Mouse (Mus musculus): ENCODE data around the gene Csgalnact2. TPM values are rescaled to one million over a fixed set of nuclear protein-coding genes. Genes with fewer than 3 reads are reported as not detected.
A peak's percentile ranks its signal among the peaks of the same experiment; 100 is the strongest.

Csgalnact2 gene
- total RNA-seq, 2 experiments from 2014 or later: 17.5 to 17.9 TPM

- DNase-seq: no peak
These were observed 1.8 kb downstream of the Csgalnact2 start for GRCm38 (mm10) chr6:118137148-118137547.

GRCm38 (mm10) chr6:118134461-118134860 lies 4.5 kb downstream of the Csgalnact2 start:
- DNase-seq: no peak

- DNase-seq: no peak
These were observed 8.9 kb downstream of the Csgalnact2 start for GRCm38 (mm10) chr6:118130022-118130421.

- no peak for DNase-seq
These were observed 11.0 kb downstream of the Csgalnact2 start for GRCm38 (mm10) chr6:118127827-118128487.

- no peak for DNase-seq
These were observed 11.7 kb downstream of the Csgalnact2 start for GRCm38 (mm10) chr6:118127198-118127597.

GRCm38 (mm10) chr6:118126577-118126976 lies 12.4 kb downstream of the Csgalnact2 start:
- DNase-seq: no peak

- no peak for DNase-seq
These were observed 16.2 kb downstream of the Csgalnact2 start for GRCm38 (mm10) chr6:118122767-118123166.

GRCm38 (mm10) chr6:118111810-118112209 lies 27.1 kb downstream of the Csgalnact2 start:
- no peak for DNase-seq

- peak in 1 of 2 experiments; percentile 30 for DNase-seq
These were observed 39.6 kb downstream of the Csgalnact2 start for GRCm38 (mm10) chr6:118099311-118099802.

- DNase-seq: no peak
These were observed 41.1 kb downstream of the Csgalnact2 start for GRCm38 (mm10) chr6:118097765-118098365.

GRCm38 (mm10) chr6:118090827-118091226 lies 48.1 kb downstream of the Csgalnact2 start:
- DNase-seq: no peak

GRCm38 (mm10) chr6:118088750-118089440 lies 50.0 kb downstream of the Csgalnact2 start:
- DNase-seq: no peak

- no peak for DNase-seq
These were observed 51.0 kb downstream of the Csgalnact2 start for GRCm38 (mm10) chr6:118087955-118088354.

- no peak for DNase-seq
These were observed 54.3 kb downstream of the Csgalnact2 start for GRCm38 (mm10) chr6:118084596-118084995.

- DNase-seq: no peak
These were observed 55.3 kb downstream of the Csgalnact2 start for GRCm38 (mm10) chr6:118083608-118084007.

GRCm38 (mm10) chr6:118082384-118082783 lies 56.6 kb downstream of the Csgalnact2 start:
- DNase-seq: no peak

- DNase-seq: no peak
These were observed 58.2 kb downstream of the Csgalnact2 start for GRCm38 (mm10) chr6:118080711-118081110.

GRCm38 (mm10) chr6:118079762-118080465 lies 59.0 kb downstream of the Csgalnact2 start:
- no peak for DNase-seq

- DNase-seq: no peak
These were observed 59.6 kb downstream of the Csgalnact2 start for GRCm38 (mm10) chr6:118079292-118079691.

GRCm38 (mm10) chr6:118078751-118079150 lies 60.2 kb downstream of the Csgalnact2 start:
- DNase-seq: no peak

- DNase-seq: no peak
These were observed 61.5 kb downstream of the Csgalnact2 start for GRCm38 (mm10) chr6:118077421-118077820.

- DNase-seq: no peak
These were observed 62.2 kb downstream of the Csgalnact2 start for GRCm38 (mm10) chr6:118076748-118077147.
